Comparison of ENCODE assay signal across 29 mouse cellular contexts in the genomic region with DNA sequence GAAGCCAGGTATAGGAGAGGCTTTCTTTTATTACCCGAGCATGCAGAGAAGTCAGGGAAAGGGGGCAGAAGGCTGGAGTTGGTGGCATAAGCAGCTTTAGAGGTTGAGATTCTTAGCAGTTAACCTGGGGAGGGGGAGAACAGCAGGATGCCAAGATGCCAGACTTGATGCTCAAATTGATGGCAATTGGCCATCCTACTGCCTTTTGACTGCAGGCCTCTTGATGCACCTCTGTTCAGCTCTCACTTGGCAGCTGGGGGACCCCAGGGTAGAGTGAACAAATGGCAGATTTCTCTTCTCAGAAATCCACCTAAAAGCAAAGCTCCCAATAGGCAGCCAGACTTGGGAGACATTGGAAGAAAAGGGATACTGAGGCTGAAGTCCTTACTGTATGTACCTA. TPM values are rescaled to one million over a fixed set of nuclear protein-coding genes. Genes with fewer than 3 reads are reported as not detected.
DNase-seq lines count a peak whose midpoint lies in the region; ATAC-seq lines count a peak whose summit lies in the region.
"Had no signal": no experiment of that assay in that cellular context is flagged by ENCODE, and none has a peak within 500 bp of the region (broad histone marks: within the 10 kb centered on the region; RNA-seq: fewer than 3 reads in every experiment).

No protein-coding gene starts in this region.

- 67% methylated on average over 1 of the region's 1 CpGs for WGBS in hindbrain, embryonic 16.5 days
- WGBS in hindbrain, embryonic 12.5 days, result 70% methylated on average over 1 of the region's 1 CpGs

- H3K4me2 ChIP-seq in hindbrain, embryonic 16.5 days (ENCODE audit: low read length), result no peak overlapping the region; the same call in 1 of the 2 replicates
- no peak overlapping the region for H3K4me2 ChIP-seq in hindbrain, embryonic 12.5 days (replicated peaks)
- H3K4me2 ChIP-seq: embryonic facial prominence, embryonic 15.5 days; heart, embryonic 11.5 days had no signal

- peak; percentile 56; the same call in 1 of the 2 replicates for ATAC-seq in hindbrain, embryonic 16.5 days
- ATAC-seq in hindbrain, embryonic 12.5 days (ENCODE audit: low FRiP score), result no peak
- no peak for ATAC-seq in erythroid progenitor cell, adult 5-6 weeks (replicated peaks; ENCODE audit: low FRiP score, poor library complexity, severe bottlenecking)
- ATAC-seq: intestine, embryonic 16.5 days had no signal

- H3K9ac ChIP-seq in hindbrain, embryonic 16.5 days (ENCODE audit: low read depth, low read length), result no peak overlapping the region
- H3K9ac ChIP-seq in hindbrain, embryonic 12.5 days, result no peak overlapping the region
- H3K9ac ChIP-seq: embryonic facial prominence, embryonic 15.5 days; liver, embryonic 14.5 days had no signal

- DNase-seq in cerebellum, postnatal 14 days, result peak; percentile 5 to 31
- DNase-seq in cerebellum, adult 18-20 months, result no peak
- peak; percentile 28 for DNase-seq in left cerebral cortex, postnatal 4 days
- DNase-seq in left cerebral cortex, postnatal 36 days (ENCODE audit: low spot score in 2 of 2), result no peak
- DNase-seq: adrenal gland, postnatal 10 days; cerebellum, adult 11 months; cerebellum, adult 9-11 months; gastrocnemius, adult 2 months; gastrocnemius, postnatal 36 days; heart, adult 18-20 months; heart, postnatal 36 days; kidney, adult 8-10 months; kidney, postnatal 4 days; liver; lung, adult 2 months; lung, postnatal 10 days; spleen, adult 18-20 months; thymus, postnatal 25 days had no signal

- no peaks in the 10 kb centered on the region for H3K4me1 ChIP-seq in hindbrain, embryonic 16.5 days (ENCODE audit: control insufficient read depth, insufficient read depth, low read depth, low read length)
- H3K4me1 ChIP-seq in hindbrain, embryonic 12.5 days, result no peaks in the 10 kb centered on the region
- H3K4me1 ChIP-seq: embryonic facial prominence, embryonic 10.5 days; embryonic facial prominence, embryonic 15.5 days had no signal

- H3K36me3 ChIP-seq in hindbrain, embryonic 16.5 days (ENCODE audit: control insufficient read depth, insufficient read depth, low read length), result no peaks in the 10 kb centered on the region
- H3K36me3 ChIP-seq in hindbrain, embryonic 12.5 days, result no peaks in the 10 kb centered on the region
- H3K36me3 ChIP-seq: embryonic facial prominence, embryonic 10.5 days; embryonic facial prominence, embryonic 15.5 days; G1E had no signal

- no peak overlapping the region for H3K4me3 ChIP-seq in hindbrain, embryonic 16.5 days (ENCODE audit: low read length)
- H3K4me3 ChIP-seq in hindbrain, embryonic 12.5 days, result no peak overlapping the region
- H3K4me3 ChIP-seq: embryonic facial prominence, embryonic 10.5 days; embryonic facial prominence, embryonic 15.5 days; gastrocnemius, adult 2 months had no signal

- H3K9me3 ChIP-seq in hindbrain, embryonic 16.5 days (ENCODE audit: control insufficient read depth, low read length), result no peaks in the 10 kb centered on the region
- no peaks in the 10 kb centered on the region for H3K9me3 ChIP-seq in hindbrain, embryonic 12.5 days (replicated peaks)
- H3K9me3 ChIP-seq: embryonic facial prominence, embryonic 10.5 days; embryonic facial prominence, embryonic 15.5 days; G1E had no signal

- intact Hi-C loops in left cerebral cortex, postnatal 4 days (cut with DNase I), result no loop called here
- intact Hi-C loops in left cerebral cortex, postnatal 36 days (cut with DNase I), result no loop called here

- no peaks in the 10 kb centered on the region for H3K27me3 ChIP-seq in hindbrain, embryonic 16.5 days (replicated peaks; ENCODE audit: control insufficient read depth, insufficient read depth, low read length)
- no peaks in the 10 kb centered on the region for H3K27me3 ChIP-seq in hindbrain, embryonic 12.5 days
- H3K27me3 ChIP-seq: embryonic facial prominence, embryonic 15.5 days had no signal

- H3K27ac ChIP-seq in hindbrain, embryonic 16.5 days (ENCODE audit: low read depth, low read length), result no peak overlapping the region
- no peak overlapping the region for H3K27ac ChIP-seq in hindbrain, embryonic 12.5 days
- H3K27ac ChIP-seq: embryonic facial prominence, embryonic 10.5 days; embryonic facial prominence, embryonic 15.5 days; gastrocnemius, adult 2 months; kidney, postnatal 0 days; liver, embryonic 14.5 days; macrophage had no signal

RNA-seq across cellular contexts. Expression of gene Dph6, which starts 32.7 kb away (rescaled TPM):
- 14.1 and 15.1 TPM in 2 replicates for polyA plus RNA-seq in hindbrain, embryonic 16.5 days (2015; fragmentation: Nextera tagmentation; extraction: Ambion mirVana)
- polyA plus RNA-seq in hindbrain, embryonic 12.5 days (2016; fragmentation: Nextera tagmentation; extraction: Ambion mirVana), result 18.5 and 20.1 TPM in 2 replicates
- 10 to 100 TPM; 13.4 to 14.0 TPM for total RNA-seq in left cerebral cortex, postnatal 4 days (2021)
- total RNA-seq in left cerebral cortex, postnatal 36 days (2021), result 10 to 100 TPM; 14.1 to 15.4 TPM
- 1.4 and 26.0 TPM in 2 replicates for total RNA-seq in erythroid progenitor cell, adult 5-6 weeks (2015; ENCODE audit: low replicate concordance)
- 0.53 and 2.2 TPM in 2 replicates for total RNA-seq in erythroid progenitor cell, adult 5-6 weeks (2017; ENCODE audit: low replicate concordance)

Comparison
In these comparisons a context has a peak if more than half of its experiments do, and no peak if none do; other contexts are left out.
1. DNase-seq: peak in cerebellum, postnatal 14 days (2 of 2) and left cerebral cortex, postnatal 4 days (single experiment); none in cerebellum, adult 18-20 months (0 of 2) and left cerebral cortex, postnatal 36 days (0 of 2).